Mouse (Mus musculus): ENCODE data around the gene Gm13083.
"Not testable (repeated sequence)": the region's sequence is repeated elsewhere in the genome, so short reads cannot be mapped to it uniquely, and the experiment has no call there.

The Gm13083 gene

DNA sequence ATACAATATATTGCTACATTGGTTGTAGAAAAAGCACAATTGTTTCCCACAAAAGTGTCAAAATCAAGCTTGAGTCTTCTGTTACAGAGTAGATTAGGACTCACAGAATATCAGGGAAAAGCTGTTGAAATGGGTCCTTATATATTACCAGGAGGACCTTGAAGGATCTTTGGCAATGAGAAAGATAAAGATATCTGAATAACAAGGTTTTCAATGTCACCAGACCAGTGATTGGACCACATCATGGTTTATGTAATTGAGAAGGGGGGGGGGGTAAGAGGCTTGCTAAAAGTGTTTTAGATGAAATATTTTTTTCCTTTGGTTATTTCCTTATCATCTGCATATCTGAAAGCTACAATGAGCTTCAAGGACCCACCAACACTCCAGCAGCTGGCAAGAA, at the start of gene Gm13083:
TSS of gene Gm13083 (plus strand) at position 301 of the 400 bp plus-strand sequence.
- not testable (repeated sequence) for DNase-seq (ENCODE audit: low read depth)

GRCm38 (mm10) chr4:143611927-143612326, 2.9 kb upstream of the Gm13083 start:
- not testable (repeated sequence) for DNase-seq (ENCODE audit: low read depth)

- not testable (repeated sequence) for DNase-seq (ENCODE audit: low read depth)
Measured at GRCm38 (mm10) chr4:143618101-143618500, 3.3 kb downstream of the Gm13083 start.

GRCm38 (mm10) chr4:143657146-143657545, 42.3 kb downstream of the Gm13083 start, which contains the start of gene Gm13088:
Gene Gm13088 (minus strand): TSS chr4:143657246.
- not testable (repeated sequence) for DNase-seq (ENCODE audit: low read depth)

Measured in 416B (cell line).